Mouse (Mus musculus) adrenal gland, adult 18-20 months (tissue): ENCODE results near the gene Ager. TPM values are rescaled to one million over a fixed set of nuclear protein-coding genes. Genes with fewer than 3 reads are reported as not detected.
A peak's percentile ranks its signal among the peaks of the same experiment; 100 is the strongest.

Experiments
- DNase-seq, 2 experiments: peaks; one replicate each; pipeline ENCODE4 v3.0.0; 2021 to 2022; ENCODE audit warnings: low spot score in 2 of 2
- long read RNA-seq, 2 experiments: library from polyadenylated mRNA; stranded (forward); transcript quantifications; one replicate each; pipeline ENCODE4 v2.0.0; 2021
- total RNA-seq, 2 experiments: library from RNA; stranded (reverse); gene quantifications; 1 replicate in 1 of 2; 2 replicates in 1 of 2; pipeline ENCODE4 v1.2.3; 2021

The Ager gene
- total RNA-seq, result under 1 TPM; 0.73 to 0.86 TPM
- long read RNA-seq, experiment 1, result 0 reads
- long read RNA-seq, experiment 2, result 0 reads

GRCm38 (mm10) chr17:34597566-34598095 is at the start of gene Ager:
Ager (plus strand) TSS chr17:34597862.
- no peak for DNase-seq

- DNase-seq, result peak in 1 of 2 experiments; percentile 11
Measured at GRCm38 (mm10) chr17:34549156-34549555, 48.5 kb upstream of the Ager start.

- peak in 1 of 2 experiments; percentile 6 for DNase-seq
Measured at GRCm38 (mm10) chr17:34549843-34550242, 47.8 kb upstream of the Ager start.

- DNase-seq, result peak; percentile 82 to 86
Measured at GRCm38 (mm10) chr17:34555483-34555882, 42.2 kb upstream of the Ager start.

GRCm38 (mm10) chr17:34556406-34556805 is 41.3 kb upstream of the Ager start:
- DNase-seq, result no peak

GRCm38 (mm10) chr17:34557411-34557810 is 40.3 kb upstream of the Ager start:
- no peak for DNase-seq

- DNase-seq, result no peak
Measured at GRCm38 (mm10) chr17:34559116-34559515, 38.5 kb upstream of the Ager start.

GRCm38 (mm10) chr17:34559895-34560294 is 37.8 kb upstream of the Ager start:
- no peak for DNase-seq

GRCm38 (mm10) chr17:34560438-34560837 is 37.2 kb upstream of the Ager start:
- DNase-seq, result no peak

- DNase-seq, result no peak
Measured at GRCm38 (mm10) chr17:34561200-34561599, 36.5 kb upstream of the Ager start.

- no peak for DNase-seq
Measured at GRCm38 (mm10) chr17:34562595-34562994, 35.1 kb upstream of the Ager start.

GRCm38 (mm10) chr17:34563354-34563753 is 34.3 kb upstream of the Ager start:
- DNase-seq, result no peak

GRCm38 (mm10) chr17:34564003-34564421 is 33.6 kb upstream of the Ager start, which contains the start of gene Notch4:
Notch4 (plus strand) TSS chr17:34564268.
- peak in 1 of 2 experiments; percentile 47 for DNase-seq

GRCm38 (mm10) chr17:34564796-34565195 is 32.9 kb upstream of the Ager start:
- DNase-seq, result no peak

GRCm38 (mm10) chr17:34567311-34567710 is 30.4 kb upstream of the Ager start:
- DNase-seq, result no peak

- no peak for DNase-seq
Measured at GRCm38 (mm10) chr17:34568421-34568820, 29.2 kb upstream of the Ager start.

GRCm38 (mm10) chr17:34569919-34570318 is 27.7 kb upstream of the Ager start:
- no peak for DNase-seq

GRCm38 (mm10) chr17:34571875-34572274 is 25.8 kb upstream of the Ager start:
- DNase-seq, result no peak

- DNase-seq, result no peak
Measured at GRCm38 (mm10) chr17:34572361-34572760, 25.3 kb upstream of the Ager start.

GRCm38 (mm10) chr17:34576577-34576976 is 21.1 kb upstream of the Ager start:
- no peak for DNase-seq

GRCm38 (mm10) chr17:34578070-34578469 is 19.6 kb upstream of the Ager start:
- no peak for DNase-seq

GRCm38 (mm10) chr17:34582528-34582927 is 15.1 kb upstream of the Ager start:
- DNase-seq, result no peak

GRCm38 (mm10) chr17:34583397-34583796 is 14.3 kb upstream of the Ager start:
- no peak for DNase-seq
